14 mouse cellular contexts compared by ENCODE assay signal in the genomic region with DNA sequence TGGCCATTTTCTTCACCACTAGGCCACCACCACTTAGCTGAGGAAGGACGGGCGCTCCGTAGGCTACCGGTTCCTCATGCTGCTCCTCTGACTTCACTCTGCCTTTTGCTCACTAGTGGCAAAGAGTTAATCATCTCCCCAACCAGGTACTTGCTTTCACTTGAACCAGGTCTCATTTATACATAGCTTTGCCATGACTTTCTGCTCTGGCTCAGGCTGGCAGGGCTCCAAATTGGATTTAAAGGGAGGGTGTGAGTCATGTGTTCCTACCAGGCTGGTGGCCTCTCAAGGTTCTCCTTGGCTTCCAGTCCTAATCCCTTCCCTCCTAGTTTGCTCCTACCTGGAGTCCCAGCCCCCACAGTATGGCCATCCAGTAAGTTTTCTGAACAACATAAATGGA.
DNase-seq lines count a peak whose midpoint lies in the region; ATAC-seq and TF ChIP-seq lines count a peak whose summit lies in the region.
"Had no signal": no experiment of that assay in that cellular context is flagged by ENCODE, and none has a peak within 500 bp of the region (broad histone marks: within the 10 kb centered on the region; RNA-seq: fewer than 3 reads in every experiment).

No protein-coding gene starts in this region.

- TF ChIP-seq POLR2A in limb, embryonic 14.5 days (IDR thresholded peaks at IDR 0.05; ENCODE audit: borderline replicate concordance, extremely low read depth, insufficient read depth, insufficient read length) = no peak

- no peak overlapping the region for H3K27ac ChIP-seq in limb, embryonic 14.5 days (replicated peaks; ENCODE audit: low read depth, low read length)
- H3K27ac ChIP-seq in stomach, embryonic 16.5 days (ENCODE audit: low read length) = peak overlapping the region; percentile 72
- H3K27ac ChIP-seq: midbrain, embryonic 13.5 days; neural tube, embryonic 15.5 days had no signal

- no peak overlapping the region for H3K4me3 ChIP-seq in limb, embryonic 14.5 days (replicated peaks; ENCODE audit: low read length)
- H3K4me3 ChIP-seq in stomach, embryonic 16.5 days (replicated peaks; ENCODE audit: low read length) = no peak overlapping the region
- H3K4me3 ChIP-seq: midbrain, embryonic 13.5 days; neural tube, embryonic 15.5 days had no signal

- intact Hi-C loops in heart, postnatal 36 days (cut with DNase I) = no loop called here
- intact Hi-C loops in left cerebral cortex, postnatal 25 days (cut with DNase I) = no loop called here

- peak; percentile 14 for DNase-seq in heart, postnatal 4 days
- DNase-seq in heart, postnatal 36 days = no peak
- DNase-seq in kidney, adult 18-20 months = peak; percentile 86
- DNase-seq in limb, embryonic 14.5 days (ENCODE audit: low spot score) = peak; percentile 51
- no peak for DNase-seq in left cerebral cortex, postnatal 25 days (ENCODE audit: low spot score in 2 of 2)
- DNase-seq in right cerebral cortex, postnatal 10 days (ENCODE audit: low spot score in 2 of 2) = no peak
- no peak for DNase-seq in embryo, embryonic 11 days
- DNase-seq: gastrocnemius, postnatal 36 days; heart, postnatal 10 days; right cerebral cortex, postnatal 4 days had no signal

- ATAC-seq in limb, embryonic 14.5 days (ENCODE audit: low FRiP score, low read depth) = no peak; the same call in 1 of the 2 replicates
- ATAC-seq in stomach, embryonic 16.5 days (ENCODE audit: insufficient read depth, low FRiP score) = peak; percentile 60
- ATAC-seq: midbrain, embryonic 13.5 days had no signal

- no peaks in the 10 kb centered on the region for H3K36me3 ChIP-seq in limb, embryonic 14.5 days (ENCODE audit: control insufficient read depth, insufficient read depth, low read length)
- no peaks in the 10 kb centered on the region for H3K36me3 ChIP-seq in stomach, embryonic 16.5 days (ENCODE audit: control insufficient read depth, insufficient read depth, low read length)
- H3K36me3 ChIP-seq: midbrain, embryonic 13.5 days; neural tube, embryonic 15.5 days had no signal

- no peaks in the 10 kb centered on the region for H3K27me3 ChIP-seq in limb, embryonic 14.5 days (ENCODE audit: control insufficient read depth, insufficient read depth, low read length)
- no peaks in the 10 kb centered on the region for H3K27me3 ChIP-seq in stomach, embryonic 16.5 days (ENCODE audit: control insufficient read depth, insufficient read depth, low read length)
- H3K27me3 ChIP-seq: neural tube, embryonic 15.5 days had no signal

- no peak overlapping the region for H3K4me2 ChIP-seq in limb, embryonic 14.5 days (replicated peaks; ENCODE audit: low read depth, low read length, severe bottlenecking)
- no peak overlapping the region for H3K4me2 ChIP-seq in stomach, embryonic 16.5 days (ENCODE audit: low read depth, low read length)
- H3K4me2 ChIP-seq: liver, embryonic 11.5 days; neural tube, embryonic 15.5 days had no signal

- H3K4me1 ChIP-seq in limb, embryonic 14.5 days (ENCODE audit: control insufficient read depth, insufficient read depth, low read length) = peaks cover 5% of the 10 kb centered on the region
- H3K4me1 ChIP-seq in stomach, embryonic 16.5 days (ENCODE audit: control insufficient read depth, insufficient read depth, low read length) = peaks cover 16% of the 10 kb centered on the region

- 84% methylated on average over 4 of the region's 4 CpGs for WGBS in limb, embryonic 14.5 days
- 80% methylated on average over 4 of the region's 4 CpGs for WGBS in stomach, embryonic 16.5 days

- H3K9me3 ChIP-seq in limb, embryonic 14.5 days (ENCODE audit: control insufficient read depth, low read length) = no peaks in the 10 kb centered on the region
- H3K9me3 ChIP-seq in stomach, embryonic 16.5 days (replicated peaks; ENCODE audit: control insufficient read depth, low read length) = no peaks in the 10 kb centered on the region
- H3K9me3 ChIP-seq: midbrain, embryonic 13.5 days; neural tube, embryonic 15.5 days had no signal

- no peak overlapping the region for H3K9ac ChIP-seq in limb, embryonic 14.5 days (ENCODE audit: low read depth, low read length, severe bottlenecking)
- H3K9ac ChIP-seq in stomach, embryonic 16.5 days (ENCODE audit: low read length) = no peak overlapping the region
- H3K9ac ChIP-seq: midbrain, embryonic 13.5 days; neural tube, embryonic 15.5 days had no signal

Comparison
In these comparisons a context has a peak if more than half of its experiments do, and no peak if none do; other contexts are left out.
1. DNase-seq: peak in heart, postnatal 4 days (single experiment), kidney, adult 18-20 months (single experiment) and limb, embryonic 14.5 days (single experiment); none in heart, postnatal 36 days (0 of 2), left cerebral cortex, postnatal 25 days (0 of 2), right cerebral cortex, postnatal 10 days (0 of 2) and embryo, embryonic 11 days (single experiment).